Mouse (Mus musculus) intestine, postnatal 0 days (tissue): ENCODE results near the gene Bpnt1. TPM values are rescaled to one million over a fixed set of nuclear protein-coding genes. Genes with fewer than 3 reads are reported as not detected.
A peak's percentile ranks its signal among the peaks of the same experiment; 100 is the strongest.

Experiments used
- ATAC-seq: fragments of 200-750 bp; cut with Nextera tagmentation; 2 replicates; pipeline ENCODE4 v1.8.0; 2017; ENCODE audit warnings: mild to moderate bottlenecking, moderate TSS enrichment, moderate library complexity
- H3K27ac ChIP-seq: fragments of 300-500 bp; sonication (generic); 2 replicates; pipeline ENCODE4 v1.5.1; 2014; ENCODE audit warnings: mild to moderate bottlenecking, low read depth, low read length, moderate library complexity
- H3K27me3 ChIP-seq: fragments of 300-500 bp; sonication (generic); replicated peaks from 2 replicates; pipeline ENCODE4 v1.6.1; 2014; ENCODE audit warnings: low read length, mixed read lengths; ENCODE audit not compliant: control insufficient read depth, insufficient read depth
- H3K36me3 ChIP-seq: fragments of 300-500 bp; sonication (generic); 2 replicates; pipeline ENCODE4 v1.6.1; 2014; ENCODE audit warnings: mild to moderate bottlenecking, moderate library complexity; ENCODE audit not compliant: control insufficient read depth, insufficient read depth
- H3K4me1 ChIP-seq: fragments of 300-500 bp; sonication (generic); replicated peaks from 2 replicates; pipeline ENCODE4 v1.6.1; 2014; ENCODE audit warnings: antibody characterized with exemption, low read length, mixed read lengths; ENCODE audit not compliant: control insufficient read depth, insufficient read depth
- H3K4me2 ChIP-seq: fragments of 300-500 bp; sonication (generic); replicated peaks from 2 replicates; pipeline ENCODE4 v1.6.1; 2014; ENCODE audit warnings: low read depth, mild to moderate bottlenecking, moderate library complexity
- H3K4me3 ChIP-seq: fragments of 300-500 bp; sonication (generic); 2 replicates; pipeline ENCODE4 v1.5.1; 2014; ENCODE audit warnings: low read depth, low read length
- H3K9ac ChIP-seq: fragments of 300-500 bp; sonication (generic); 2 replicates; pipeline ENCODE4 v1.6.1; 2014; ENCODE audit warnings: mild to moderate bottlenecking, low read depth, low read length
- H3K9me3 ChIP-seq: fragments of 300-500 bp; sonication (generic); 2 replicates; pipeline ENCODE4 v1.6.1; 2016; ENCODE audit warnings: mixed run types; ENCODE audit not compliant: control insufficient read depth
- CTCF ChIP-seq: sonication (generic); IDR thresholded peaks from 2 replicates; pipeline ENCODE4 v1.5.1; 2016; ENCODE audit warnings: low read depth, mild to moderate bottlenecking, control low read depth, antibody characterized with exemption, moderate library complexity
- WGBS: fragments of 180-500 bp; shearing (Covaris S2); extraction: QIAGEN DNeasy Blood & Tissue Kit; methylation state at CpG from one replicate; pipeline ENCODE4 v1.1.7; 2014; 5-methylcytosine and 5-hydroxymethylcytosine counted together
- polyA plus RNA-seq: library from polyadenylated mRNA; unstranded; fragments of >200 nt; fragmentation: Nextera tagmentation; extraction: Ambion mirVana; gene quantifications from 2 replicates; pipeline ENCODE4 v1.2.1, GENCODE M21; 2015

Bpnt1 gene
- polyA plus RNA-seq, 1 experiment from 2014 or later, result 302 TPM

DNA sequence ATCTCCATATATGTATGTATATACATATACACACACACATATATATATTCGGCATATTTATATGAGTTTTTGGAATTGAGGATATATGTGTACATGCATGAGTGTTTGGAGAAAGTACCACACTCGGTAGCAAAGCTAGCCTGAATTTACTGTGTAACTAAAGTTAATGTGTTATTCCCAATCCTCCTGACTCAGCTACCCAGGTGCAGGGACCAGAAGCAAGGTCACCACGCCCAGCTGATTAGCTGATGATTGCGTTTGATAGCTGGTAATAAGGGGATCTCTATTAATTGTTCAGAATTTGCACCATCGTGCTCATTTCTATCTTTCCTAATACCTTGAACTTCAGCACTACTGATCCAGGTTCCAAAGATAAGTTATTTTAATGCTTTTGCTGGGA, 1.7 kb downstream of the Bpnt1 start:
- ATAC-seq, result peak; percentile 9; the same call in 1 of the 2 replicates
- Histone ChIP-seq H3K4me1 (no peaks in the 10 kb centered on the region; the same call in 1 of the 2 replicates), H3K27me3 (no peaks in the 10 kb centered on the region), H3K9me3 (no peaks in the 10 kb centered on the region), H3K4me3 (peak overlapping the region; percentile 56; the same call in 1 of the 2 replicates), H3K36me3 (no peaks in the 10 kb centered on the region), H3K9ac (no peak overlapping the region), H3K27ac (no peak overlapping the region), H3K4me2 (peak overlapping the region; percentile 68)
- 40% methylated on average over 5 of the region's 5 CpGs for WGBS
- TF ChIP-seq CTCF, result no peak

DNA sequence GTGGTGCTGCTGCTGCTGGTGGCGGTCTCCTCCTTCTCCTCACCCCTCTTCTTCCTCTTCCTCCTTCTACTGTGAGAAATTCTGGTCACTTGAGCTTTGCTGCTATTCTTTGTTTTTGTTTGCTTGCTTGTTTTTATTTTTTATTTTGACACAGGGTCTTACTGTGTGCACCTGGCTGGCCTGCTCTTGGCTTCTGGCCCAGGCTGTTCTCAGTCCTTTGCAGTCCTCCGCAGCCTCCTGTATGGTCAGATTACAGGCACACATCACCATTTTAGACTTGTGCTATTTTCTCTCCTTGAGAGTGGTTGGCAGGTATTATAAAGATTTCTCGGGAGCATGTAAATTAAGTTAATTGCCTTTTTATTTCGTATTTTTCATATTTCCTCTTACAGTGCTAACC, 2.2 kb downstream of the Bpnt1 start:
- ATAC-seq, result no peak
- Histone ChIP-seq H3K36me3 (no peaks in the 10 kb centered on the region), H3K9ac (no peak overlapping the region), H3K27ac (no peak overlapping the region), H3K4me2 (peak overlapping the region; percentile 68), H3K4me1 (no peaks in the 10 kb centered on the region; the same call in 1 of the 2 replicates), H3K9me3 (no peaks in the 10 kb centered on the region), H3K4me3 (peak overlapping the region; percentile 56; the same call in 1 of the 2 replicates), H3K27me3 (no peaks in the 10 kb centered on the region)
- no peak for TF ChIP-seq CTCF
- 63% methylated on average over 4 of the region's 4 CpGs for WGBS

DNA sequence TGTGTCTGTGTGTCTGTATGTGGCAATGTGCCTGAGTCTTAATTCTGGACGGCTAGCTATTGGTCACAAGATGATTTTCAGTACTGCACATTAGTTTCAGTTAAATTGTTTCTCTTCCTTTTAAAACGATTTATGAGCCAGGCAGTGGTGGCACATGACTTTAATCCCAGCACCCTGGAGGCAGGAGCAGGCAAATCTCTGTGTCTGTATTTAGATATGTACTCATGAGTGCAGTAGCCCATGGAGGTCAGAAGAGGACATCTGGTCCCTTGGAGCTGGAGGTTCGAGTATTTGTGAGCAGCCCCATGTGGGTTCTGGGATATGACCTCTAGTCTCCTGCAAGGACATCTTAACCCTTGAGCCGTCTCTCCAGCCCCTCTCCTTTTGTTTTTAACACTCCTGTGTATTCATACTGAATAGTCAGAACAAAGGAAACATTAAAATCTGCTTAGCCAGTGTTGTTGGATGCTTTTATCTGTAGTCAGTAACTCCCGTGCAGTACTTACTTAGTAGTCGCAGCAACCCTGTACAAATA, 3.3 kb downstream of the Bpnt1 start:
- H3K9me3 ChIP-seq, result no peaks in the 10 kb centered on the region
- no peaks in the 10 kb centered on the region for H3K27me3 ChIP-seq
- TF ChIP-seq CTCF, result no peak
- H3K9ac ChIP-seq, result no peak overlapping the region
- no peak for ATAC-seq
- H3K4me1 ChIP-seq, result no peaks in the 10 kb centered on the region; the same call in 1 of the 2 replicates
- no peak overlapping the region for H3K4me3 ChIP-seq
- peaks cover 9% of the 10 kb centered on the region; the same call in 1 of the 2 replicates for H3K36me3 ChIP-seq
- peak overlapping the region; percentile 31; the same call in 1 of the 2 replicates for H3K4me2 ChIP-seq
- H3K27ac ChIP-seq, result peak overlapping the region; percentile 37; the same call in 1 of the 2 replicates
- 48% methylated on average over 6 of the region's 6 CpGs for WGBS

DNA sequence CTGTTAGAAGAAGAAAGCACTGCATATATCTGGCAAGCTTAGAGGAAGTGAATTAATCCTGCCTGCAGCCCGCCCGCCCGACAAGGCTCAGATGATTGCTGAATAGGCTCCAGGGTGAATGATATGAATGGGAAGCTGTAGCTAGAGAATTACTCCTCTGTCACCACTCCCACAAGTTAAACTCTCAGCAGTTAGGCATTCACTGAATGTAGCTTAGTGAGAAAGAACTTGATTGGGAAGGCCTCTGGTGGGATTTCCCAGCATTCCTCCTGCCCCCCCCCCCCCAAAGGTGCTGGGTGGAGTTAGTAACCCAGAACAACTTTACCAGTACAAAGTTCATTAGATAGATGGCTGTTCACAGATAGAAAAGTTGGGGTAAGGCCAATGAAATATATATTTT, 4.6 kb downstream of the Bpnt1 start:
- 31% methylated on average over 3 of the region's 3 CpGs for WGBS
- no peaks in the 10 kb centered on the region for H3K9me3 ChIP-seq
- no peak overlapping the region for H3K4me3 ChIP-seq
- H3K36me3 ChIP-seq, result peaks cover 17% of the 10 kb centered on the region
- no peaks in the 10 kb centered on the region for H3K27me3 ChIP-seq
- 0 out of 2 replicates have a peak overlapping the region, but pooled peaks have one; percentile 3 for H3K4me2 ChIP-seq
- H3K4me1 ChIP-seq, result no peaks in the 10 kb centered on the region; the same call in 1 of the 2 replicates
- ATAC-seq, result peak; percentile 29; the same call in 1 of the 2 replicates
- TF ChIP-seq CTCF, result no peak
- no peak overlapping the region for H3K27ac ChIP-seq
- no peak overlapping the region for H3K9ac ChIP-seq

DNA sequence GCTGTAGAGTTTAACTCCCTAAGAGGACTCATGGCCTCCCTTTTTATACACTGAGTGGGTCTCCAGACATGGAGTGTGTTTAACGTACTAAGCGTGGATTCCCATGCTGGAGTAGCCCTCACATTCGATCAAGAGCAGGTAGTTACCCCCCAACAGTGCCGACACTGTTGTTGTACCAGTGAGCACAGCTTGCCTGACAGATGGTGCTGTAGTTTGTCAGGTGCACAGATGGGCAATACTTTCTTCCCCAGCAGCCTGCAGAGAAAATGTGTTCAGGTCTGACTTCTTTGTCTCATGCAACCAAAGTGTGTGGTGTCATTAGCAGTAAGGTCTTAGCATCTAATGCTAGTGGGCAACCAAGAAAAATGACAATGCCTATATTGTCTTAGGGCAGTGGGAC, 10.5 kb downstream of the Bpnt1 start:
- Histone ChIP-seq H3K4me1 (no peaks in the 10 kb centered on the region; the same call in 1 of the 2 replicates), H3K4me2 (no peak overlapping the region), H3K36me3 (peaks cover 69% of the 10 kb centered on the region), H3K27me3 (no peaks in the 10 kb centered on the region), H3K9me3 (no peaks in the 10 kb centered on the region), H3K9ac (no peak overlapping the region), H3K27ac (no peak overlapping the region), H3K4me3 (no peak overlapping the region)
- 91% methylated on average over 4 of the region's 4 CpGs for WGBS
- no peak for TF ChIP-seq CTCF
- no peak for ATAC-seq

DNA sequence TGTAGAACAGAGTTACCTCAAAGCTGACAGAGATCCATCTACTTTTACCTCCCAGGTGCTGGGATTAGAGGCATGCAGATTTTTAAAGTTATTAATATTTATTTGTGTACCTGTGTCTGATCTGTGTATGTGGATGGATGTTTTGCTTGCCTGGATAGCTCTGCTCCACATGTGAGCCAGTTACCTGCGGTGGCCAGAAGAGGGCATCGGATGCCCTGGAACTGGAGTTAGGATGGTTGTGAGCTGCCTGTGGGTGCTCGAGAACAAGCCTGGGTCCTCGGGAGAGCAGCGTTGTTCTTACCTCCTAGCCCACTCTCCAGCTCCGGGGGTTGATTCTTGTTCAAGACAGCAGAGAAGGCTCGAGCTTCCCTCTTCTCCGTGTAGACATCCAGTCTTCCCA, 11.5 kb downstream of the Bpnt1 start:
- H3K4me1 ChIP-seq, result no peaks in the 10 kb centered on the region; the same call in 1 of the 2 replicates
- peaks cover 79% of the 10 kb centered on the region for H3K36me3 ChIP-seq
- no peaks in the 10 kb centered on the region for H3K9me3 ChIP-seq

More for the DNA sequence above, 11.5 kb downstream of the Bpnt1 start:
- Histone ChIP-seq H3K4me2 (no peak overlapping the region), H3K9ac (no peak overlapping the region), H3K27ac (no peak overlapping the region), H3K4me3 (no peak overlapping the region), H3K27me3 (no peaks in the 10 kb centered on the region)
- no peak for ATAC-seq
- TF ChIP-seq CTCF, result peak; percentile 61
- WGBS, result 83% methylated on average over 8 of the region's 8 CpGs
